Mouse (Mus musculus): ENCODE data around the gene Fndc9.
A peak's percentile ranks its signal among the peaks of the same experiment; 100 is the strongest.

Fndc9 gene

GRCm38 (mm10) chr11:46233966-46234365 lies 1.4 kb upstream of the Fndc9 start:
- DNase-seq (ENCODE audit: low spot score in 2 of 2) = no peak

GRCm38 (mm10) chr11:46236976-46237375 lies 1.6 kb downstream of the Fndc9 start:
- DNase-seq (ENCODE audit: low spot score in 2 of 2) = peak in 1 of 2 experiments; percentile 57

- DNase-seq (ENCODE audit: low spot score in 2 of 2) = no peak
Observed at GRCm38 (mm10) chr11:46241150-46241673, 5.9 kb downstream of the Fndc9 start.

GRCm38 (mm10) chr11:46241985-46242384 lies 6.7 kb downstream of the Fndc9 start:
- DNase-seq (ENCODE audit: low spot score in 2 of 2) = no peak

GRCm38 (mm10) chr11:46244731-46245604 lies 9.6 kb downstream of the Fndc9 start:
- no peak for DNase-seq (ENCODE audit: low spot score in 2 of 2)

- no peak for DNase-seq (ENCODE audit: low spot score in 2 of 2)
Observed at GRCm38 (mm10) chr11:46245926-46246325, 10.6 kb downstream of the Fndc9 start.

- DNase-seq (ENCODE audit: low spot score in 2 of 2) = no peak
Observed at GRCm38 (mm10) chr11:46246393-46246792, 11.1 kb downstream of the Fndc9 start.

GRCm38 (mm10) chr11:46248352-46248751 lies 13.0 kb downstream of the Fndc9 start:
- no peak for DNase-seq (ENCODE audit: low spot score in 2 of 2)

- peak; percentile 35 to 43 for DNase-seq (ENCODE audit: low spot score in 2 of 2)
Observed at GRCm38 (mm10) chr11:46251994-46252393, 16.7 kb downstream of the Fndc9 start.

- no peak for DNase-seq (ENCODE audit: low spot score in 2 of 2)
Observed at GRCm38 (mm10) chr11:46255291-46255690, 20.0 kb downstream of the Fndc9 start.

GRCm38 (mm10) chr11:46258207-46258606 lies 22.9 kb downstream of the Fndc9 start:
- no peak for DNase-seq (ENCODE audit: low spot score in 2 of 2)

GRCm38 (mm10) chr11:46258749-46259148 lies 23.4 kb downstream of the Fndc9 start:
- DNase-seq (ENCODE audit: low spot score in 2 of 2) = no peak

- DNase-seq (ENCODE audit: low spot score in 2 of 2) = no peak
Observed at GRCm38 (mm10) chr11:46262854-46263253, 27.5 kb downstream of the Fndc9 start.

GRCm38 (mm10) chr11:46263291-46263690 lies 28.0 kb downstream of the Fndc9 start:
- DNase-seq (ENCODE audit: low spot score in 2 of 2) = no peak

- no peak for DNase-seq (ENCODE audit: low spot score in 2 of 2)
Observed at GRCm38 (mm10) chr11:46264584-46264983, 29.3 kb downstream of the Fndc9 start.

- no peak for DNase-seq (ENCODE audit: low spot score in 2 of 2)
Observed at GRCm38 (mm10) chr11:46265031-46265786, 29.9 kb downstream of the Fndc9 start.

GRCm38 (mm10) chr11:46268991-46269390 lies 33.7 kb downstream of the Fndc9 start:
- peak; percentile 27 to 54 for DNase-seq (ENCODE audit: low spot score in 2 of 2)

GRCm38 (mm10) chr11:46269391-46269790 lies 34.1 kb downstream of the Fndc9 start:
- no peak for DNase-seq (ENCODE audit: low spot score in 2 of 2)

GRCm38 (mm10) chr11:46269893-46270292 lies 34.6 kb downstream of the Fndc9 start:
- DNase-seq (ENCODE audit: low spot score in 2 of 2) = no peak

- no peak for DNase-seq (ENCODE audit: low spot score in 2 of 2)
Observed at GRCm38 (mm10) chr11:46272058-46272681, 36.8 kb downstream of the Fndc9 start.

- no peak for DNase-seq (ENCODE audit: low spot score in 2 of 2)
Observed at GRCm38 (mm10) chr11:46273969-46274368, 38.6 kb downstream of the Fndc9 start.

GRCm38 (mm10) chr11:46275302-46275701 lies 40.0 kb downstream of the Fndc9 start:
- peak; percentile 45 to 52 for DNase-seq (ENCODE audit: low spot score in 2 of 2)
